Comparison of ENCODE assay signal across 9 mouse cellular contexts in genomic region chr7:30873083-30873482, GRCm38 (mm10). TPM values are rescaled to one million over a fixed set of nuclear protein-coding genes. Genes with fewer than 3 reads are reported as not detected.
DNase-seq lines count a peak whose midpoint lies in the region; ATAC-seq lines count a peak whose summit lies in the region.
"Had no signal": no experiment of that assay in that cellular context is flagged by ENCODE, and none has a peak within 500 bp of the region (broad histone marks: within the 10 kb centered on the region; RNA-seq: fewer than 3 reads in every experiment).

No protein-coding gene starts in this region.

- DNase-seq in R1 (ENCODE audit: low read depth, low spot score) = peak; percentile 82
- DNase-seq in cerebellum, postnatal 10 days = peak; percentile 91 to 94
- peak; percentile 30 for DNase-seq in gastrocnemius, postnatal 25 days
- DNase-seq in intestine, embryonic 14.5 days (ENCODE audit: low spot score) = peak; percentile 86
- peak; percentile 20 to 29 for DNase-seq in left cerebral cortex, adult 8-10 months (ENCODE audit: low spot score in 2 of 2)
- DNase-seq in mesoderm, embryonic 11.5 days (ENCODE audit: low read depth, low spot score) = peak; percentile 74
- DNase-seq in right cerebral cortex, postnatal 25 days = peak; percentile 48
- peak; percentile 80 for DNase-seq in urinary bladder, postnatal 25 days (ENCODE audit: low spot score)

- no peak overlapping the region for H3K4me3 ChIP-seq in intestine, embryonic 14.5 days (ENCODE audit: low read depth, low read length)

- H3K36me3 ChIP-seq in intestine, embryonic 14.5 days (ENCODE audit: control insufficient read depth, insufficient read depth, low read length) = no peaks in the 10 kb centered on the region

- WGBS in intestine, embryonic 14.5 days = 20% methylated on average over 15 of the region's 15 CpGs

- peaks cover 4% of the 10 kb centered on the region; the same call in 1 of the 2 replicates for H3K27me3 ChIP-seq in intestine, embryonic 14.5 days (replicated peaks; ENCODE audit: control insufficient read depth, insufficient read depth, low read length)

- no peak overlapping the region for H3K9ac ChIP-seq in intestine, embryonic 14.5 days (ENCODE audit: low read length)

- ATAC-seq in intestine, embryonic 14.5 days (replicated peaks; ENCODE audit: low FRiP score, low TSS enrichment, low read depth) = no peak; the same call in 1 of the 2 replicates

- H3K4me2 ChIP-seq in intestine, embryonic 14.5 days (ENCODE audit: low read length) = no peak overlapping the region

- H3K27ac ChIP-seq in intestine, embryonic 14.5 days (ENCODE audit: low read depth) = no peak overlapping the region
- H3K27ac ChIP-seq: macrophage had no signal

- no peaks in the 10 kb centered on the region for H3K4me1 ChIP-seq in intestine, embryonic 14.5 days (replicated peaks; ENCODE audit: control insufficient read depth, insufficient read depth, low read length)

- H3K9me3 ChIP-seq in intestine, embryonic 14.5 days (ENCODE audit: control insufficient read depth, low read length) = no peaks in the 10 kb centered on the region

RNA-seq across cellular contexts. Expression of gene Cd22, which starts 7.1 kb away (rescaled TPM):
- under 1 TPM; 0.13 to 0.23 TPM for total RNA-seq in gastrocnemius, postnatal 25 days (2021)
- polyA plus RNA-seq in intestine, embryonic 14.5 days (2014; fragmentation: Nextera tagmentation; extraction: Ambion mirVana) = 0.12 TPM in 1 of 2 replicates, not detected in the other
- total RNA-seq in left cerebral cortex, adult 8-10 months (2022) = 1 to 10 TPM in 1 of 4 experiments, under 1 TPM in 2, not detected in 1; 0.24 to 1.8 (median 0.37) TPM

RNA-seq across cellular contexts. Expression of gene Ffar1, which starts 11.7 kb away (rescaled TPM):
- total RNA-seq in gastrocnemius, postnatal 25 days (2021) = not detected
- 0.14 TPM in 1 of 2 replicates, not detected in the other for polyA plus RNA-seq in intestine, embryonic 14.5 days (2014; fragmentation: Nextera tagmentation; extraction: Ambion mirVana)
- not detected for total RNA-seq in left cerebral cortex, adult 8-10 months (2022)
- polyA plus RNA-seq: macrophage had no signal

RNA-seq across cellular contexts. Expression of gene Ffar3, which starts 17.1 kb away (rescaled TPM):
- total RNA-seq in gastrocnemius, postnatal 25 days (2021) = not detected
- 0.32 and 0.39 TPM in 2 replicates for polyA plus RNA-seq in intestine, embryonic 14.5 days (2014; fragmentation: Nextera tagmentation; extraction: Ambion mirVana)
- total RNA-seq in left cerebral cortex, adult 8-10 months (2022) = not detected
- polyA plus RNA-seq: macrophage had no signal

RNA-seq across cellular contexts. Expression of gene Mag, which starts 41.6 kb away (rescaled TPM):
- 1 to 10 TPM; 1.1 to 1.8 TPM for total RNA-seq in gastrocnemius, postnatal 25 days (2021)
- 0.22 and 0.35 TPM in 2 replicates for polyA plus RNA-seq in intestine, embryonic 14.5 days (2014; fragmentation: Nextera tagmentation; extraction: Ambion mirVana)
- 100 to 1,000 TPM; 200 to 254 (median 210) TPM for total RNA-seq in left cerebral cortex, adult 8-10 months (2022)

RNA-seq across cellular contexts. Expression of gene Ffar2, which starts 49.5 kb away (rescaled TPM):
- 1 to 10 TPM in 1 of 2 experiments, not detected in 1; 2.4 TPM for total RNA-seq in gastrocnemius, postnatal 25 days (2021)
- 2.4 and 5.9 TPM in 2 replicates for polyA plus RNA-seq in intestine, embryonic 14.5 days (2014; fragmentation: Nextera tagmentation; extraction: Ambion mirVana)
- not detected for total RNA-seq in left cerebral cortex, adult 8-10 months (2022)

Comparison
In these comparisons a context has a peak if more than half of its experiments do, and no peak if none do; other contexts are left out.
1. DNase-seq: peak in every context shown above with its lines; median percentile 92 in cerebellum, postnatal 10 days; 86 in intestine, embryonic 14.5 days; 82 in R1; 80 in urinary bladder, postnatal 25 days; 74 in mesoderm, embryonic 11.5 days; 48 in right cerebral cortex, postnatal 25 days; 30 in gastrocnemius, postnatal 25 days; 24 in left cerebral cortex, adult 8-10 months.